Mouse (Mus musculus) heart, postnatal 0 days (tissue): ENCODE data around the gene Rassf8. TPM values are rescaled to one million over a fixed set of nuclear protein-coding genes. Genes with fewer than 3 reads are reported as not detected.

Source experiments
- ATAC-seq: fragments of 200-750 bp; cut with Nextera tagmentation; 2 replicates; pipeline ENCODE4 v1.8.0; 2017; ENCODE audit warnings: low read depth, moderate number of reproducible peaks, moderate library complexity; ENCODE audit not compliant: insufficient read depth
- DNase-seq: peaks from one replicate; pipeline ENCODE4 v3.0.0-alpha.2; 2016; ENCODE audit warnings: low spot score
- H3K27ac ChIP-seq: fragments of 300-500 bp; sonication (generic); 2 replicates; pipeline ENCODE4 v1.5.1; 2014; ENCODE audit warnings: low read depth, mild to moderate bottlenecking
- H3K27me3 ChIP-seq: fragments of 300-500 bp; sonication (generic); 2 replicates; pipeline ENCODE4 v1.6.1; 2014; ENCODE audit warnings: low read length, mixed read lengths; ENCODE audit not compliant: control insufficient read depth, insufficient read depth
- H3K36me3 ChIP-seq: fragments of 300-500 bp; sonication (generic); replicated peaks from 2 replicates; pipeline ENCODE4 v1.6.1; 2014; ENCODE audit warnings: low read length, mixed read lengths; ENCODE audit not compliant: control insufficient read depth, insufficient read depth
- H3K4me1 ChIP-seq: fragments of 300-500 bp; sonication (generic); 2 replicates; pipeline ENCODE4 v1.6.1; 2014; ENCODE audit warnings: antibody characterized with exemption; ENCODE audit not compliant: control insufficient read depth, insufficient read depth
- H3K4me2 ChIP-seq: fragments of 300-500 bp; sonication (generic); 2 replicates; pipeline ENCODE4 v1.6.1; 2014; ENCODE audit warnings: low read depth, mild to moderate bottlenecking, low read length, moderate library complexity
- H3K4me3 ChIP-seq: fragments of 300-500 bp; sonication (generic); 2 replicates; pipeline ENCODE4 v1.5.1; 2014; ENCODE audit warnings: low read depth, low read length
- H3K9ac ChIP-seq: fragments of 300-500 bp; sonication (generic); replicated peaks from 2 replicates; pipeline ENCODE4 v1.6.1; 2014; ENCODE audit warnings: low read depth, low read length, mixed read lengths
- H3K9me3 ChIP-seq: fragments of 300-500 bp; sonication (generic); replicated peaks from 2 replicates; pipeline ENCODE4 v1.6.1; 2016; ENCODE audit warnings: low read length; ENCODE audit not compliant: control insufficient read depth
- CTCF ChIP-seq: IDR thresholded peaks from 2 replicates; pipeline ENCODE4 v1.5.1; 2016; ENCODE audit warnings: antibody characterized with exemption, control low read depth, low read depth
- EP300 ChIP-seq: IDR thresholded peaks from 2 replicates; pipeline ENCODE4 v1.6.1; 2016; ENCODE audit warnings: antibody characterized with exemption, low read depth
- WGBS: fragments of 180-500 bp; shearing (Covaris S2); extraction: QIAGEN DNeasy Blood & Tissue Kit; methylation state at CpG from one replicate; pipeline ENCODE4 v1.1.7; 2014; 5-methylcytosine and 5-hydroxymethylcytosine counted together
- polyA plus RNA-seq: library from polyadenylated mRNA; unstranded; fragments of >200 nt; fragmentation: Nextera tagmentation; extraction: Ambion mirVana; gene quantifications from 2 replicates; pipeline ENCODE4 v1.2.1, GENCODE M21; 2015
- total RNA-seq: library from RNA; depleted of rRNA; stranded (reverse); fragments of >200 nt; gene quantifications from 2 replicates; pipeline ENCODE4 v1.2.3, GENCODE M21; 2014; ENCODE audit warnings: low replicate concordance

The Rassf8 gene
- total and polyA plus RNA-seq, 2 experiments from 2014 or later = 11.1 to 72.6 TPM

DNA sequence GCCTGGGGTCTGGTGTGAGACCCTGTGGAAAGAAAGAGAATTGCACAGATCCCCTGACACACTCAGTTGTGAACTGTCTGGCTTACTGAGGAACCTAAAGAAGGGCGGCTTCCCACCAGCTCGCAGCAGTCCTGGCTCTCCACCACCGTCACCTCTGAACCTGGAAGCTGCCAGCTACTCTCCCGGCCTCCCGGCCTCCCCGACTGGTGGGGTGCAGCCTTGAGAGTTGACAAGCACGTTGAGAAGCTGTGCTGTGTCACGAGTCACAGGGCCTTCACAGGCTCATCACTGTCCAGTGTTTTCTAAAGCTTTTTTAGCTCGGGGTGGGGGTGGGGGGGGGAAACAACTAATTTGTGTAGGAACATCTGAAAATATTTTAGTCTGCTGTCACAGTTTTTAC is 72.6 kb downstream of the Rassf8 start:
- Histone ChIP-seq H3K27ac (no peak overlapping the region), H3K4me2 (no peak overlapping the region), H3K9me3 (no peaks in the 10 kb centered on the region), H3K27me3 (no peaks in the 10 kb centered on the region), H3K4me1 (peaks cover 3% of the 10 kb centered on the region; the same call in 1 of the 2 replicates), H3K36me3 (peaks cover 59% of the 10 kb centered on the region), H3K9ac (no peak overlapping the region), H3K4me3 (no peak overlapping the region)
- no peak for ATAC-seq
- DNase-seq = no peak
- WGBS = 64% methylated on average over 9 of the region's 9 CpGs
- no peak for TF ChIP-seq EP300
- no peak for TF ChIP-seq CTCF

DNA sequence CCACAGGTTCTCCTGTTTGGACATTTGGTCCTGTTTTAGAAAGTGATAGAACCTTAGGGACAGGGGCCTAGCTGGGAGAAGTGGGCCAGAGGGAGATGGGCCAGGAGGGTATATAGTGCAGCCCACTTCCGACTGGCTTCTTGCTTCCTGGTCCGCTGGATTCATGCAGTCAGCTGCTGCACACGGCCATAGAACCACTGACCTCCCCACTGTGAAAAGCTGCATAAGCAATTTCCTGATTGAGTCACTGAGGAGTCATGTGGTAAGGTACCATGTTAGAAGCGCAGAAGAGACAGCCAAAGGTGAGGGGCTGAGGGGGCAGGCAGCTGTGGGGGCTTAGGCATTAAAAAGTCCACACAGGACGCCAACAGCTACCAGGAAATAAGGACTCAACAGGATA is 75.7 kb downstream of the Rassf8 start:
- WGBS = 64% methylated on average over 5 of the region's 5 CpGs
- Histone ChIP-seq H3K4me2 (no peak overlapping the region), H3K4me3 (no peak overlapping the region), H3K27me3 (no peaks in the 10 kb centered on the region), H3K36me3 (peaks cover 30% of the 10 kb centered on the region), H3K9me3 (no peaks in the 10 kb centered on the region), H3K9ac (no peak overlapping the region), H3K4me1 (peaks cover 3% of the 10 kb centered on the region; the same call in 1 of the 2 replicates), H3K27ac (no peak overlapping the region)
- DNase-seq = no peak
- no peak for TF ChIP-seq EP300
- TF ChIP-seq CTCF = no peak
- ATAC-seq = no peak

- Histone ChIP-seq H3K36me3 (peaks cover 21% of the 10 kb centered on the region), H3K4me3 (no peak overlapping the region), H3K4me2 (no peak overlapping the region), H3K9ac (no peak overlapping the region), H3K9me3 (no peaks in the 10 kb centered on the region), H3K4me1 (peaks cover 3% of the 10 kb centered on the region; the same call in 1 of the 2 replicates), H3K27ac (peak overlapping the region; percentile 41; the same call in 1 of the 2 replicates), H3K27me3 (no peaks in the 10 kb centered on the region)
- peak; percentile 66 for ATAC-seq
- TF ChIP-seq EP300 (no peak), CTCF (no peak)
- WGBS = 37% methylated on average over 6 of the region's 6 CpGs
- DNase-seq = peak; percentile 32
Observed at GRCm38 (mm10) chr6:145823103-145823502, 76.6 kb downstream of the Rassf8 start.

GRCm38 (mm10) chr6:145823588-145824234 is 77.2 kb downstream of the Rassf8 start:
- no peaks in the 10 kb centered on the region for H3K9me3 ChIP-seq
- peaks cover 15% of the 10 kb centered on the region for H3K36me3 ChIP-seq
- H3K4me3 ChIP-seq = no peak overlapping the region
- H3K27ac ChIP-seq = 0 out of 2 replicates have a peak overlapping the region, but pooled peaks have one; percentile 41
- DNase-seq (peak; percentile 76), ATAC-seq (peak; percentile 69; the same call in 1 of the 2 replicates)
- no peak overlapping the region for H3K9ac ChIP-seq
- WGBS = 28% methylated on average over 5 of the region's 5 CpGs
- no peaks in the 10 kb centered on the region for H3K27me3 ChIP-seq
- H3K4me2 ChIP-seq = no peak overlapping the region
- peaks cover 3% of the 10 kb centered on the region; the same call in 1 of the 2 replicates for H3K4me1 ChIP-seq
- TF ChIP-seq CTCF (peak; percentile 81), EP300 (no peak)

DNA sequence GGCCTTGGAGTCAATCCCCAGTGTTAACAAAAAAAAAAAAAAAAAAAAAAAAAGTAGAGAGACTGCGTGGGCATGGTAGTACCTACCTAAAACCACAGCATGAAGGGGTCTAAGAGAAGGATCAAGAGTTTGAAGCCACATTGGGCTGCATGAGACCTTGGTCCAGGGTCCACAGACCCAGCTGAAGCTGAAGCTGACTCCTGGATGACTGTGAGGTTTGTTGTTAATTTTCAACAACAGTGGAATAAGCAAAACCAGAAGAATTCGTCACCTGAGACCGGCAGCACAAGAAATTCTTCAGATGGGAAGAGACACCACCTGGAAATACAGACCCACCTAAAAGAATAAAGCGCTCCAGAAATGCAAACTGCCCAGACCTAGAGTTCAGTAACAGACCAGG is 79.8 kb downstream of the Rassf8 start:
- no peaks in the 10 kb centered on the region; the same call in none of the 2 replicates for H3K36me3 ChIP-seq
- no peaks in the 10 kb centered on the region for H3K9me3 ChIP-seq
- H3K9ac ChIP-seq = no peak overlapping the region
- ATAC-seq (no peak), DNase-seq (no peak)
- H3K27ac ChIP-seq = no peak overlapping the region
- H3K4me3 ChIP-seq = no peak overlapping the region
- H3K4me2 ChIP-seq = no peak overlapping the region
- WGBS = 95% methylated on average over 4 of the region's 4 CpGs
- TF ChIP-seq CTCF (no peak), EP300 (no peak)
- H3K27me3 ChIP-seq = peaks cover 3% of the 10 kb centered on the region; the same call in 1 of the 2 replicates
- peaks cover 3% of the 10 kb centered on the region for H3K4me1 ChIP-seq
